Comparison of ENCODE assay signal across 20 mouse cellular contexts in genomic region chr4:117370354-117370753, GRCm38 (mm10).
A peak's percentile ranks its signal among the peaks of the same experiment; 100 is the strongest.
DNase-seq lines count a peak whose midpoint lies in the region; ATAC-seq lines count a peak whose summit lies in the region.
"Had no signal": no experiment of that assay in that cellular context is flagged by ENCODE, and none has a peak within 500 bp of the region (broad histone marks: within the 10 kb centered on the region; RNA-seq: fewer than 3 reads in every experiment).

No protein-coding gene starts in this region.

- no peaks in the 10 kb centered on the region for H3K9me3 ChIP-seq in midbrain, embryonic 11.5 days (ENCODE audit: control insufficient read depth, low read length)
- no peaks in the 10 kb centered on the region for H3K9me3 ChIP-seq in midbrain, embryonic 15.5 days
- no peaks in the 10 kb centered on the region for H3K9me3 ChIP-seq in limb, embryonic 11.5 days (ENCODE audit: control insufficient read depth, low read length)
- no peaks in the 10 kb centered on the region for H3K9me3 ChIP-seq in limb, embryonic 15.5 days
- H3K9me3 ChIP-seq: embryonic facial prominence, embryonic 15.5 days; forebrain, embryonic 10.5 days; forebrain, embryonic 15.5 days; heart, embryonic 12.5 days; hindbrain, embryonic 13.5 days had no signal

- H3K4me1 ChIP-seq in midbrain, embryonic 11.5 days (ENCODE audit: control insufficient read depth, insufficient read depth, low read length) = peaks cover 38% of the 10 kb centered on the region
- H3K4me1 ChIP-seq in midbrain, embryonic 15.5 days = peaks cover 23% of the 10 kb centered on the region
- H3K4me1 ChIP-seq in limb, embryonic 11.5 days (ENCODE audit: control insufficient read depth, insufficient read depth, low read length) = peaks cover 46% of the 10 kb centered on the region
- H3K4me1 ChIP-seq in limb, embryonic 15.5 days = peaks cover 41% of the 10 kb centered on the region

- no peak overlapping the region for H3K27ac ChIP-seq in midbrain, embryonic 11.5 days (ENCODE audit: low read depth, low read length)
- no peak overlapping the region for H3K27ac ChIP-seq in midbrain, embryonic 15.5 days
- H3K27ac ChIP-seq in limb, embryonic 11.5 days (replicated peaks; ENCODE audit: low read depth, low read length) = no peak overlapping the region; the same call in 1 of the 2 replicates
- H3K27ac ChIP-seq in limb, embryonic 15.5 days = no peak overlapping the region
- H3K27ac ChIP-seq: embryonic facial prominence, embryonic 15.5 days; forebrain, embryonic 10.5 days; forebrain, embryonic 15.5 days; hindbrain, embryonic 13.5 days; hindbrain, postnatal 0 days had no signal

- no peak overlapping the region for H3K4me3 ChIP-seq in midbrain, embryonic 11.5 days (ENCODE audit: low read depth, low read length)
- H3K4me3 ChIP-seq in midbrain, embryonic 15.5 days = no peak overlapping the region
- no peak overlapping the region for H3K4me3 ChIP-seq in limb, embryonic 11.5 days (ENCODE audit: low read depth, low read length)
- no peak overlapping the region for H3K4me3 ChIP-seq in limb, embryonic 15.5 days
- H3K4me3 ChIP-seq: embryonic facial prominence, embryonic 15.5 days; erythroblast, embryonic 14.5 days; forebrain, embryonic 10.5 days; forebrain, embryonic 15.5 days; heart, embryonic 12.5 days; hindbrain, embryonic 13.5 days had no signal

- WGBS in midbrain, embryonic 11.5 days = 66% methylated on average over 5 of the region's 5 CpGs
- 61% methylated on average over 5 of the region's 5 CpGs for WGBS in midbrain, embryonic 15.5 days
- whole genome bisulfite sequencing in limb, embryonic 11.5 days = 16% methylated on average over 5 of the region's 5 CpGs
- 13% methylated on average over 5 of the region's 5 CpGs for WGBS in limb, embryonic 15.5 days

- H3K4me2 ChIP-seq in midbrain, embryonic 11.5 days = no peak overlapping the region
- no peak overlapping the region for H3K4me2 ChIP-seq in midbrain, embryonic 15.5 days
- no peak overlapping the region for H3K4me2 ChIP-seq in limb, embryonic 11.5 days (ENCODE audit: low read depth, severe bottlenecking)
- no peak overlapping the region for H3K4me2 ChIP-seq in limb, embryonic 15.5 days
- H3K4me2 ChIP-seq: embryonic facial prominence, embryonic 15.5 days; forebrain, embryonic 15.5 days; heart, embryonic 12.5 days; hindbrain, embryonic 13.5 days had no signal

- no peak overlapping the region for H3K9ac ChIP-seq in midbrain, embryonic 11.5 days (ENCODE audit: low read length)
- H3K9ac ChIP-seq in midbrain, embryonic 15.5 days = no peak overlapping the region
- H3K9ac ChIP-seq in limb, embryonic 11.5 days (ENCODE audit: low read length) = no peak overlapping the region
- H3K9ac ChIP-seq in limb, embryonic 15.5 days = no peak overlapping the region
- H3K9ac ChIP-seq: embryonic facial prominence, embryonic 15.5 days; forebrain, embryonic 15.5 days; heart, embryonic 12.5 days; hindbrain, embryonic 13.5 days had no signal

- H3K27me3 ChIP-seq in midbrain, embryonic 11.5 days (ENCODE audit: control insufficient read depth, insufficient read depth, low read length) = peaks cover 72% of the 10 kb centered on the region
- H3K27me3 ChIP-seq in midbrain, embryonic 15.5 days (replicated peaks) = peaks cover 55% of the 10 kb centered on the region
- no peaks in the 10 kb centered on the region for H3K27me3 ChIP-seq in limb, embryonic 11.5 days (ENCODE audit: control insufficient read depth, insufficient read depth, low read length)
- peaks cover 6% of the 10 kb centered on the region; the same call in 1 of the 2 replicates for H3K27me3 ChIP-seq in limb, embryonic 15.5 days
- H3K27me3 ChIP-seq: embryonic facial prominence, embryonic 15.5 days; forebrain, embryonic 15.5 days had no signal

- peak; percentile 81 for DNase-seq in midbrain, embryonic 11.5 days (ENCODE audit: low spot score, missing footprints)
- DNase-seq in R1 (ENCODE audit: low read depth, low spot score) = peak; percentile 53
- DNase-seq in limb, embryonic 11.5 days (ENCODE audit: low spot score) = peak; percentile 62
- no peak for DNase-seq in kidney, adult 18-20 months
- DNase-seq in ovary, adult 18-20 months (ENCODE audit: low spot score) = no peak
- DNase-seq: adrenal gland, postnatal 14 days; cerebellum, adult 11-12 months; cerebellum, adult 9-10 months; cerebellum, postnatal 36 days; gastrocnemius, postnatal 25 days had no signal

- H3K36me3 ChIP-seq in midbrain, embryonic 11.5 days (ENCODE audit: control insufficient read depth, insufficient read depth, low read length) = no peaks in the 10 kb centered on the region
- H3K36me3 ChIP-seq in midbrain, embryonic 15.5 days (replicated peaks) = no peaks in the 10 kb centered on the region
- H3K36me3 ChIP-seq in limb, embryonic 11.5 days (ENCODE audit: control insufficient read depth, insufficient read depth, low read length) = no peaks in the 10 kb centered on the region
- H3K36me3 ChIP-seq in limb, embryonic 15.5 days = no peaks in the 10 kb centered on the region
- H3K36me3 ChIP-seq: embryonic facial prominence, embryonic 15.5 days; forebrain, embryonic 10.5 days; forebrain, embryonic 15.5 days; heart, embryonic 12.5 days; hindbrain, embryonic 13.5 days had no signal

- ATAC-seq in midbrain, embryonic 11.5 days (ENCODE audit: low FRiP score) = no peak
- ATAC-seq in midbrain, embryonic 15.5 days (replicated peaks) = no peak
- peak; percentile 53 for ATAC-seq in limb, embryonic 11.5 days (ENCODE audit: insufficient number of reproducible peaks, low FRiP score, low TSS enrichment, low read depth)
- peak; percentile 25; the same call in 1 of the 2 replicates for ATAC-seq in limb, embryonic 15.5 days (ENCODE audit: insufficient number of reproducible peaks, low FRiP score, low TSS enrichment, low read depth)
- ATAC-seq: activated CD4-positive, CD25-positive, alpha-beta regulatory T cell, adult 4 months; forebrain, embryonic 15.5 days; hindbrain, postnatal 0 days had no signal

Comparison
In these comparisons a context has a peak if more than half of its experiments do, and no peak if none do; other contexts are left out.
1. ATAC-seq: peak in limb, embryonic 11.5 days (single experiment) and limb, embryonic 15.5 days (single experiment); none in midbrain, embryonic 11.5 days (single experiment) and midbrain, embryonic 15.5 days (single experiment).
2. DNase-seq: peak in midbrain, embryonic 11.5 days (single experiment), R1 (single experiment) and limb, embryonic 11.5 days (single experiment); none in kidney, adult 18-20 months (single experiment) and ovary, adult 18-20 months (single experiment).